Comparison of ENCODE assay signal across 8 mouse cellular contexts in genomic region chr2:153740500-153741436, GRCm38 (mm10). TPM values are rescaled to one million over a fixed set of nuclear protein-coding genes. Genes with fewer than 3 reads are reported as not detected.
A peak's percentile ranks its signal among the peaks of the same experiment; 100 is the strongest.
DNase-seq lines count a peak whose midpoint lies in the region; ATAC-seq and TF ChIP-seq lines count a peak whose summit lies in the region.

Mapre1 (plus strand) TSS chr2:153741274.

- peak within 1 kb of the TSS; percentile 79 for H3K4me3 ChIP-seq in G1E (ENCODE audit: low read depth, low read length)
- peak within 1 kb of the TSS; percentile 86 for H3K4me3 ChIP-seq in forebrain, embryonic 16.5 days (replicated peaks; ENCODE audit: low read length)
- H3K4me3 ChIP-seq in layer of hippocampus, adult 2 months = peak within 1 kb of the TSS; percentile 89
- H3K4me3 ChIP-seq in lung, embryonic 14.5 days (ENCODE audit: low read depth, low read length) = peak within 1 kb of the TSS; percentile 87
- peak within 1 kb of the TSS; percentile 86 for H3K4me3 ChIP-seq in olfactory bulb, adult 2 months (ENCODE audit: insufficient read depth, low read depth, low read length)
- H3K4me3 ChIP-seq in thymus, adult 2 months (ENCODE audit: control insufficient read depth, insufficient read depth, low read length) = peak within 1 kb of the TSS; percentile 65

- no peaks in the 10 kb centered on the region for H3K9me3 ChIP-seq in G1E (replicated peaks)
- no peaks in the 10 kb centered on the region for H3K9me3 ChIP-seq in forebrain, embryonic 16.5 days (ENCODE audit: control insufficient read depth, low read length)
- H3K9me3 ChIP-seq in lung, embryonic 14.5 days (ENCODE audit: low read depth, low read length) = no peaks in the 10 kb centered on the region

- intact Hi-C loops in heart, postnatal 36 days (cut with DNase I) = no loop called here

- H3K4me2 ChIP-seq in forebrain, embryonic 16.5 days (ENCODE audit: low read length) = peak within 1 kb of the TSS; percentile 74
- peak within 1 kb of the TSS; percentile 72 for H3K4me2 ChIP-seq in lung, embryonic 14.5 days

- peak; percentile 99 for ATAC-seq in G1E (ENCODE audit: extremely low read depth, insufficient number of reproducible peaks, low FRiP score, poor library complexity, severe bottlenecking)
- ATAC-seq in forebrain, embryonic 16.5 days = peak; percentile 97
- ATAC-seq in lung, embryonic 14.5 days (ENCODE audit: insufficient read depth) = peak; percentile 96

- TF ChIP-seq POLR2A in olfactory bulb, adult 2 months (IDR thresholded peaks at IDR 0.05; ENCODE audit: insufficient read depth, low read depth, low read length) = peak; percentile 56; the same call in 1 of the 2 replicates
- peak; percentile 62; the same call in 1 of the 2 replicates for TF ChIP-seq POLR2A in thymus, adult 2 months (IDR thresholded peaks at IDR 0.05; ENCODE audit: control insufficient read depth, extremely low read depth, insufficient read depth, low read length, poor library complexity)

- WGBS in forebrain, embryonic 16.5 days = 11% methylated on average over 58 of the region's 58 CpGs
- 10% methylated on average over 58 of the region's 58 CpGs for WGBS in lung, embryonic 14.5 days
- WGBS in olfactory bulb, adult 2 months = 10% methylated on average over 58 of the region's 58 CpGs
- WGBS in thymus, adult 2 months = 12% methylated on average over 58 of the region's 58 CpGs

- peaks cover 36% of the 10 kb centered on the region for H3K4me1 ChIP-seq in G1E (ENCODE audit: insufficient read depth, low read depth, low read length)
- peaks cover 28% of the 10 kb centered on the region for H3K4me1 ChIP-seq in forebrain, embryonic 16.5 days (replicated peaks; ENCODE audit: control insufficient read depth, insufficient read depth, low read length)
- peaks cover 12% of the 10 kb centered on the region; the same call in 1 of the 2 replicates for H3K4me1 ChIP-seq in lung, embryonic 14.5 days (ENCODE audit: insufficient read depth)
- H3K4me1 ChIP-seq in olfactory bulb, adult 2 months (ENCODE audit: control insufficient read depth, insufficient read depth, low read length) = peaks cover 2% of the 10 kb centered on the region
- H3K4me1 ChIP-seq in thymus, adult 2 months (replicated peaks; ENCODE audit: control insufficient read depth, insufficient read depth, low read length) = peaks cover 10% of the 10 kb centered on the region; the same call in 1 of the 2 replicates

- H3K9ac ChIP-seq in forebrain, embryonic 16.5 days (replicated peaks; ENCODE audit: low read depth, low read length) = peak within 1 kb of the TSS; percentile 76
- peak within 1 kb of the TSS; percentile 91 for H3K9ac ChIP-seq in lung, embryonic 14.5 days

- peaks cover 30% of the 10 kb centered on the region for H3K36me3 ChIP-seq in G1E (replicated peaks)
- H3K36me3 ChIP-seq in forebrain, embryonic 16.5 days (ENCODE audit: control insufficient read depth, insufficient read depth) = no peaks in the 10 kb centered on the region
- no peaks in the 10 kb centered on the region; the same call in 1 of the 2 replicates for H3K36me3 ChIP-seq in lung, embryonic 14.5 days (ENCODE audit: insufficient read depth)
- H3K36me3 ChIP-seq in thymus, adult 2 months (ENCODE audit: control insufficient read depth, insufficient read depth, low read length) = no peaks in the 10 kb centered on the region

- peaks cover 6% of the 10 kb centered on the region for H3K27me3 ChIP-seq in G1E (ENCODE audit: insufficient read depth, low read length)
- no peaks in the 10 kb centered on the region for H3K27me3 ChIP-seq in forebrain, embryonic 16.5 days (replicated peaks; ENCODE audit: control insufficient read depth, insufficient read depth, low read length)
- H3K27me3 ChIP-seq in lung, embryonic 14.5 days (ENCODE audit: insufficient read depth, low read length) = no peaks in the 10 kb centered on the region
- H3K27me3 ChIP-seq in thymus, adult 2 months (ENCODE audit: control insufficient read depth, insufficient read depth, low read length) = no peaks in the 10 kb centered on the region

- peak within 1 kb of the TSS; percentile 95 for H3K27ac ChIP-seq in forebrain, embryonic 16.5 days (ENCODE audit: low read length)
- H3K27ac ChIP-seq in layer of hippocampus, adult 2 months = peak within 1 kb of the TSS; percentile 98
- H3K27ac ChIP-seq in lung, embryonic 14.5 days (ENCODE audit: low read depth) = peak within 1 kb of the TSS; percentile 93
- H3K27ac ChIP-seq in olfactory bulb, adult 2 months (ENCODE audit: insufficient read depth, low read depth, low read length) = peak within 1 kb of the TSS; percentile 66
- peak within 1 kb of the TSS; percentile 30; the same call in 1 of the 2 replicates for H3K27ac ChIP-seq in thymus, adult 2 months (ENCODE audit: control insufficient read depth, insufficient read depth, low read length)

- no peak for TF ChIP-seq CTCF in G1E (IDR thresholded peaks at IDR 0.05; ENCODE audit: low read depth, low read length)
- TF ChIP-seq CTCF in layer of hippocampus, adult 2 months (conservative IDR thresholded peaks at IDR 0.05) = no peak
- TF ChIP-seq CTCF in lung, embryonic 14.5 days (IDR thresholded peaks at IDR 0.05; ENCODE audit: low read depth) = no peak
- TF ChIP-seq CTCF in olfactory bulb, adult 2 months (IDR thresholded peaks at IDR 0.05; ENCODE audit: insufficient read depth, low read depth, low read length) = no peak
- no peak; the same call in 1 of the 2 replicates for TF ChIP-seq CTCF in thymus, adult 2 months (IDR thresholded peaks at IDR 0.05; ENCODE audit: borderline replicate concordance, control insufficient read depth, extremely low read depth, insufficient read depth, low read length, poor library complexity)

- DNase-seq in G1E (ENCODE audit: low spot score) = peak; percentile 90
- DNase-seq in cerebellum, adult 18-20 months = peak; percentile 99 to 100
- peak; percentile 99 for DNase-seq in heart, postnatal 36 days
- peak; percentile 100 for DNase-seq in layer of hippocampus, adult 2 months (ENCODE audit: low spot score in 2 of 2)
- peak; percentile 100 for DNase-seq in lung, embryonic 14.5 days
- DNase-seq in thymus, adult 2 months = peak; percentile 99

RNA-seq across cellular contexts. Expression of gene Mapre1, which starts in this region (rescaled TPM):
- 89.8 and 98.7 TPM in 2 replicates for total RNA-seq in G1E (2014; fragmentation: Nextera tagmentation)
- 193 and 221 TPM in 2 replicates for total RNA-seq in G1E (2017)
- 2.4 and 3.5 TPM in 2 replicates for polyA plus RNA-seq in G1E (2012)
- polyA plus RNA-seq in forebrain, embryonic 16.5 days (2015; fragmentation: Nextera tagmentation; extraction: Ambion mirVana) = 414 and 456 TPM in 2 replicates
- total RNA-seq in heart, postnatal 36 days (2021) = 10 to 100 TPM; 51.4 to 57.7 TPM
- 10 to 100 TPM; 72.4 to 75.8 TPM for total RNA-seq in layer of hippocampus, adult 2 months (2021)
- polyA plus RNA-seq in lung, embryonic 14.5 days (2014; fragmentation: Nextera tagmentation; extraction: Ambion mirVana) = 235 and 264 TPM in 2 replicates
- 41.3 and 62.3 TPM in 2 replicates for polyA plus RNA-seq in olfactory bulb, adult 2 months (2012; ENCODE audit: insufficient read depth, insufficient read length, low replicate concordance, missing spikeins)
- polyA plus RNA-seq in thymus, adult 2 months (2012; rRNA removed) = 14.6 and 15.5 TPM in 2 replicates

Comparison
In these comparisons a context has a peak if more than half of its experiments do, and no peak if none do; other contexts are left out.
1. Peak in every context shown above with its lines: DNase-seq, ATAC-seq, H3K4me3 ChIP-seq and H3K27ac ChIP-seq.
2. H3K27ac ChIP-seq: peak in every context shown above with its lines; median percentile 98 in layer of hippocampus, adult 2 months; 95 in forebrain, embryonic 16.5 days; 93 in lung, embryonic 14.5 days; 66 in olfactory bulb, adult 2 months; 30 in thymus, adult 2 months.